Mouse (Mus musculus) liver, embryonic 14.5 days (tissue): ENCODE data around the gene Erg.

ENCODE experiments used
- CTCF ChIP-seq: IDR thresholded peaks from 2 replicates; pipeline ENCODE4 v1.5.1; 2016; ENCODE audit warnings: antibody characterized with exemption, low read depth, control low read depth
- EP300 ChIP-seq: IDR thresholded peaks from 2 replicates; pipeline ENCODE4 v1.6.1; 2016; ENCODE audit warnings: antibody characterized with exemption, low read depth

GRCm38 (mm10) chr16:95598930-95599329 lies 12.5 kb upstream of the Erg start:
- no peak for TF ChIP-seq EP300
- no peak for TF ChIP-seq CTCF
